Mouse (Mus musculus) neural tube, embryonic 14.5 days (tissue): Measurements from ENCODE around the gene Hmgcr. TPM values are rescaled to one million over a fixed set of nuclear protein-coding genes. Genes with fewer than 3 reads are reported as not detected.

Source experiments
- ATAC-seq: fragments of 200-750 bp; cut with Nextera tagmentation; 2 replicates; pipeline ENCODE4 v1.8.0; 2017; ENCODE audit warnings: low read depth, mild to moderate bottlenecking, moderate TSS enrichment, moderate library complexity
- H3K27ac ChIP-seq: fragments of 300-500 bp; sonication (generic); 2 replicates; pipeline ENCODE4 v1.5.1; 2014; ENCODE audit warnings: low read depth, mild to moderate bottlenecking, control low read depth, low read length, moderate library complexity, mixed read lengths
- H3K27me3 ChIP-seq: fragments of 300-500 bp; sonication (generic); 2 replicates; pipeline ENCODE4 v1.6.1; 2014; ENCODE audit warnings: low read length; ENCODE audit not compliant: control insufficient read depth, insufficient read depth
- H3K36me3 ChIP-seq: fragments of 300-500 bp; sonication (generic); 2 replicates; pipeline ENCODE4 v1.6.1; 2014; ENCODE audit warnings: low read length, mixed read lengths; ENCODE audit not compliant: control insufficient read depth, insufficient read depth
- H3K4me1 ChIP-seq: fragments of 300-500 bp; sonication (generic); 2 replicates; pipeline ENCODE4 v1.6.1; 2014; ENCODE audit warnings: low read length; ENCODE audit not compliant: control insufficient read depth, insufficient read depth
- H3K4me2 ChIP-seq: fragments of 300-500 bp; sonication (generic); 2 replicates; pipeline ENCODE4 v1.6.1; 2014; ENCODE audit warnings: mild to moderate bottlenecking, low read depth, low read length, control low read depth
- H3K4me3 ChIP-seq: fragments of 300-500 bp; sonication (generic); 2 replicates; pipeline ENCODE4 v1.5.1; 2014; ENCODE audit warnings: low read depth, low read length, control low read depth, mixed read lengths
- H3K9ac ChIP-seq: fragments of 300-500 bp; sonication (generic); replicated peaks from 2 replicates; pipeline ENCODE4 v1.6.1; 2014; ENCODE audit warnings: low read depth, mild to moderate bottlenecking, control low read depth, low read length, mixed read lengths
- H3K9me3 ChIP-seq: fragments of 300-500 bp; sonication (generic); 2 replicates; pipeline ENCODE4 v1.6.1; 2016; ENCODE audit warnings: low read length; ENCODE audit not compliant: control insufficient read depth
- WGBS: fragments of 180-500 bp; shearing (Covaris S2); extraction: QIAGEN DNeasy Blood & Tissue Kit; methylation state at CpG from one replicate; pipeline ENCODE4 v1.1.7; 2014; 5-methylcytosine and 5-hydroxymethylcytosine counted together
- polyA plus RNA-seq: library from polyadenylated mRNA; unstranded; fragments of >200 nt; fragmentation: Nextera tagmentation; extraction: Ambion mirVana; gene quantifications from 2 replicates; pipeline ENCODE4 v1.2.1, GENCODE M21; 2014

Hmgcr gene
- polyA plus RNA-seq = 206 and 209 TPM in 2 replicates

DNA sequence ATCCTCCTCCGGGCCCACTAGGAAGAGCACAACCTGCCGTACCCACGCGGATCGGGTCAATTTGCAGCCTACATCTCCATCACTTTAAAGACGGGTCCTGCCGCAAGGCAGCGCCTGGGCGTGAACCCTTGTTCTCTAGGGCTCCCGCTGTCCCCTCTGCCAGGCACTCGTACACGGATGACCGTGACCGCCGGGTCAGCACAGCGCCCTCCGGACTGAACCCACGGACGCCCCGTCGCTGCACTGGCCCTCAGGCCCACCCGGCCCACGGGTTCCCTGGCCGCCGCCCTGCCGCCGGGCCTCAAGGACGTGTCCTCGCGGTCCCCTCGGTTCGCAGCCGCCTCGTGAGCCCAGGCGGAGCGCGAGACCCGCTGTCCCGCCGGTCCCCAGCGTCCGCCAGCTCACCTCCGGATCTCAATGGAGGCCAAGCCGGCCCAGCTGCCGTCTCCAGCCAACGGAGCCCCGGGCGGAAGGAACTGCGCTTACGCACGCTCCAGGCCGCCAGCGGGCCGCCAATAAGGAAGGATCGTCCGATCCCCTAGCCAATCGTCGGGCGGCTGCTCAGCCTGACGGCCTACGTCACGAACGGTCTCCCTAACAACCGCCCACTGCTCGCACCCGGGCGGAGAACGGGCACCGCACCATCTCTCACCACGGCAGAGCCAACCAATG, at the start of gene Hmgcr:
TSS of gene Hmgcr (minus strand) at position 531 of the 672 bp plus-strand sequence.
- H3K27me3 ChIP-seq = no peaks in the 10 kb centered on the region
- H3K4me1 ChIP-seq = peaks cover 31% of the 10 kb centered on the region
- peak within 1 kb of the TSS; percentile 84 for H3K4me2 ChIP-seq
- H3K27ac ChIP-seq = peak within 1 kb of the TSS; percentile 98
- WGBS = under 1% methylated on average over 62 of the region's 70 CpGs
- peaks cover 4% of the 10 kb centered on the region; the same call in 1 of the 2 replicates for H3K36me3 ChIP-seq
- H3K9ac ChIP-seq = peak within 1 kb of the TSS; percentile 97
- peak within 1 kb of the TSS; percentile 100 for H3K4me3 ChIP-seq
- no peaks in the 10 kb centered on the region for H3K9me3 ChIP-seq
- peak; percentile 100 for ATAC-seq

- ATAC-seq = no peak
- Histone ChIP-seq H3K36me3 (no peaks in the 10 kb centered on the region), H3K9ac (no peak overlapping the region), H3K27ac (no peak overlapping the region), H3K27me3 (no peaks in the 10 kb centered on the region), H3K4me3 (no peak overlapping the region), H3K4me1 (no peaks in the 10 kb centered on the region), H3K4me2 (no peak overlapping the region), H3K9me3 (no peaks in the 10 kb centered on the region)
- 89% methylated on average over 2 of the region's 2 CpGs for WGBS
These were observed 49.3 kb upstream of the Hmgcr start for GRCm38 (mm10) chr13:96720003-96720402.

- Histone ChIP-seq H3K4me3 (no peak overlapping the region), H3K27ac (no peak overlapping the region), H3K4me1 (no peaks in the 10 kb centered on the region), H3K9ac (no peak overlapping the region), H3K36me3 (no peaks in the 10 kb centered on the region), H3K4me2 (no peak overlapping the region), H3K9me3 (no peaks in the 10 kb centered on the region), H3K27me3 (no peaks in the 10 kb centered on the region)
- 68% methylated on average over 1 of the region's 1 CpGs for WGBS
- ATAC-seq = no peak
These were observed 47.1 kb upstream of the Hmgcr start for GRCm38 (mm10) chr13:96717821-96718220.

DNA sequence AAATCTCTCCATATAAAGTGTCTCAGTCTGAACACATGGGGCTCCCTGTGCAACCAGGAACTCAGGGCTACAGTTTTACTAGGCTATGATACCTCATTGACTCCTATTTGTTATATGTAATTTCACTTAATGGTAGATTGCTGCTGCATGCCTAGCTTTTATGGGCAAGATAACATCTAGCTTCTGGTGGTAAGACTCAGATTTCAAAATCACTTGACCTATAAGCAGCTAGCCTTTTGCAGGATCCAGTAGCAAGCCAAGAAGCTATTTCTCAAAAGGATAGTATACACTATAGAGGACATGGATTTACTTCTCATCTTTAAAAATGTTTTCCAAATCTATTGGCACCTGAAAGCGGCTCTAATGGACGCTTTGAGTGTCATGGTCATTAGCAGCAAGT, 45.6 kb upstream of the Hmgcr start:
- no peak overlapping the region for H3K9ac ChIP-seq
- no peak for ATAC-seq
- 89% methylated on average over 2 of the region's 2 CpGs for WGBS

DNA sequence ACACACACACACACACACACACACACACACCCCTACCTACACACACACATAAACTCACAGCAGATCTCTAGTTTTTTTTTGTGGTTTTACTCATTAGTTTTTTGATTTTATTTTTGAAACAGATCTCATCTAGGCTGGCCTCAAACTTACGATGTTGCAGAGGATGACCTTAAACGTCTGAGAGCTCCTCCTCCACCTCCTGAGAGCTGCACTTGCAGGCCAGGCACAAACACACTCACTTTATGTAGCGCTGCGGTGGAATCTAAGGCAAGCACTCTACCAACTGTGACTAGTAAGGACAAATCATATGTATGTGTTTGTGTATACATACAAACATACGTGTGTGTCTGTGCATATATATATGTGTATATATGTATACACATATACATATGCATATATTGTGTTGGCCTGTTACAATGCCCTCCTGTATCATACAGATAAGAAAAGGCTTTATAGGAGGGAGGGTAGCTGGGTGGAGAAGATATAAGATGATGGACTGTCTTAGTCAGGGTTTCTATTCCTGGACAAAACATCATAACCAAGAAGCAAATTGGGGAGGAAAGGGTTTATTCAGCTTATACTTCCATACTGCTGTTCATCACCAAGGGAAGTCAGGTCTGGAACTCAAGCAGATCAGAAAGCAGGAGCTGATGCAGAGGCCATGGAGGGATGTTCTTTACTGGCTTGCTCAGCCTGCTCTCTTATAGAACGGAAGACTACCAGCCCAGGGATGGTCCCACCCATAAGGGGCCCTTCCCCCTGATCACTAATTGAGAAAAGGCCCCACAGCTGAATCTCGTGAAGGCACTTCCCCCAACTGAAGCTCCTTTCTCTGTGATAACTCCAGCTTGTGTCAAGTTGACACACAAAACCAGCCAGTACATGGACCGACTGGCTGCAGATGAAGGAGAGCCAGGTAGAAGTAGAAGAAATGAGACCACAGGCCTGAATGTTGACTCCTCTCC, 38.8 kb upstream of the Hmgcr start:
- no peak for ATAC-seq
- H3K36me3 ChIP-seq = no peaks in the 10 kb centered on the region
- no peaks in the 10 kb centered on the region for H3K9me3 ChIP-seq
- no peak overlapping the region for H3K27ac ChIP-seq
- WGBS = 86% methylated on average over 8 of the region's 8 CpGs
- no peak overlapping the region for H3K4me3 ChIP-seq
- H3K27me3 ChIP-seq = no peaks in the 10 kb centered on the region
- H3K4me1 ChIP-seq = no peaks in the 10 kb centered on the region
- H3K4me2 ChIP-seq = no peak overlapping the region
- no peak overlapping the region for H3K9ac ChIP-seq

More for the DNA sequence above, 45.6 kb upstream of the Hmgcr start:
- H3K27ac ChIP-seq = no peak overlapping the region
- H3K4me3 ChIP-seq = no peak overlapping the region
- no peak overlapping the region for H3K4me2 ChIP-seq
- H3K4me1 ChIP-seq = no peaks in the 10 kb centered on the region
- H3K27me3 ChIP-seq = no peaks in the 10 kb centered on the region
- no peaks in the 10 kb centered on the region for H3K36me3 ChIP-seq
- no peaks in the 10 kb centered on the region for H3K9me3 ChIP-seq

- Histone ChIP-seq H3K27ac (no peak overlapping the region), H3K36me3 (no peaks in the 10 kb centered on the region), H3K9ac (no peak overlapping the region), H3K4me3 (no peak overlapping the region), H3K27me3 (no peaks in the 10 kb centered on the region), H3K9me3 (no peaks in the 10 kb centered on the region), H3K4me1 (no peaks in the 10 kb centered on the region), H3K4me2 (no peak overlapping the region)
- WGBS = 76% methylated on average over 9 of the region's 9 CpGs
- no peak for ATAC-seq
These were observed 32.0 kb upstream of the Hmgcr start for GRCm38 (mm10) chr13:96702567-96703278.

DNA sequence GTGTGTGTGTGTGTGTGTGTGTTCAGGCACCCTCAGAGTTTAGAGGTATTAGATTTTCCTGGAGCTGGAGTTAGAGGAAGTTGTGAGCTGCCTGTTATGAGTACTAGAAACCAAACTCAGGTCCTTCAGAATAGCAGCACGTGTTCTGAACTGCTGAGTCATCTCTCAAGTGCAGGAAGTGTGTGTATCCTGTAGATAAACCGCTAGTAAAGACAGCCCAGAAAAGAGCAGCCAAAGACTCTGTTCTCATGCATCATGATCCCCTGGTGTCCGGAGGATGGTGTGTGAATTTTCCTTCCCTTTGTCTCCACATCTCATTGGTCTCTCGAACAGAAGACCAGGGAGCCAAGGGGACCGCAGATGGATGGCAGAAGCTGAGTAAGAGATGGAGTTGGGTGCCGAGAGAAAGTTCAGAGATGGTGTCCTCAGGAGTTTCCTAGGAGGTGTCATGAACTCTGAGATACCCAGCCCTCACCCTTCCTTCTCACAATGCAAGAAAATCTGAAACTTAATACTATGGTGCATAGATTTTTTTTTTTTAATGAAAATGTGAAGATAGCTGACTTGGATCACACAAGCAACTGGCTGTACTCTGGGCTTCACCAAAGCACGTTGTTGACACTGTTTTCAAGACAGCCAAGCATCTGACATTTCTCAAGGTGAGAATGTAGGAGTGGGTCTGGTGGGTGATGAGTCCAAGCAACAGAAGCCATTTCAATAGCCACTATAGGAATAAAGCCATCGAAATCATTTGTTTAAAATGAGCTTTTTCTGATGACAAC, 27.3 kb upstream of the Hmgcr start:
- no peak overlapping the region for H3K4me3 ChIP-seq
- ATAC-seq = no peak
- H3K36me3 ChIP-seq = no peaks in the 10 kb centered on the region
- no peaks in the 10 kb centered on the region for H3K4me1 ChIP-seq
- no peak overlapping the region for H3K27ac ChIP-seq
- H3K9ac ChIP-seq = no peak overlapping the region
- no peaks in the 10 kb centered on the region for H3K9me3 ChIP-seq
- no peak overlapping the region for H3K4me2 ChIP-seq
- no peaks in the 10 kb centered on the region for H3K27me3 ChIP-seq
- WGBS = 82% methylated on average over 8 of the region's 8 CpGs

GRCm38 (mm10) chr13:96695428-96695827, 24.7 kb upstream of the Hmgcr start:
- WGBS = 97% methylated on average over 2 of the region's 2 CpGs
- no peak for ATAC-seq
- Histone ChIP-seq H3K36me3 (no peaks in the 10 kb centered on the region), H3K4me3 (no peak overlapping the region), H3K9ac (no peak overlapping the region), H3K4me1 (no peaks in the 10 kb centered on the region), H3K9me3 (no peaks in the 10 kb centered on the region), H3K4me2 (no peak overlapping the region), H3K27ac (no peak overlapping the region), H3K27me3 (no peaks in the 10 kb centered on the region)
